8 mouse cellular contexts compared by ENCODE assay signal in the genomic region with DNA sequence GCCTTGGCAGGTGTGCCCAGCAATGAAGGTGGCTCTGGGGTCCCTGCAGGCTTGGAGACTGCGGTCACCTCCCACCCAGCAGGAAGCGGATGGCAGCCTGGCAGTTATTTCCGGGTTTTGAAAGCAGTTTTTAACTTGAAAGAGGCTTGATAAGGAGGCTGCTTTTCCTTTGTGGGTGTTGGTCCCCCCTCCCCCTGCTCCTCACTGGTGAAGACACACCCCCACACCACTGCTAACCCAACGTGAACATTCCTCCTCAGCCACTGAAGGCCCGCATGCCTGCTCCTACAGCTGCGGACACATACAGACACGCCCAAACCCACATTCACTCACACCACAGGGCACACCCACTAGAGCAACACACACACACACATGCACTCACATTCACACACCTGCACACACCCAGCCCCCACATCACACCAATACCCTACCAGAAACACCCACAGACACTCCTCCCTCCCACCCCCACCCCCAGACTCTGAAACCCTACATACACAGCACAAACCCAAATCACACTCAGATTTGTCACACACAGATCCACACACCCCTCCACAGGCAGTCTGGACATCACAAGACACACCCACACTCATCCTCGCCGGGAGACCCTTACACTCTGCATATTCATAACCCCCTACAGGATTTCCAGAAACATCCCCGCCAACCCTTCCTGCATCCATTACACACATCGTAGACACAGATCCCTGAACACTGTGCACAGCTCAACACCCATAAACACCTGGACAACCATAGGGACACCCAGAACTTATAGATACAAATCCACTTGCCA. TPM values are rescaled to one million over a fixed set of nuclear protein-coding genes. Genes with fewer than 3 reads are reported as not detected.
DNase-seq lines count a peak whose midpoint lies in the region; ATAC-seq and TF ChIP-seq lines count a peak whose summit lies in the region.

No protein-coding gene starts in this region.

- DNase-seq in urinary bladder, adult 18-20 months (ENCODE audit: low spot score in 2 of 2) = peak; percentile 57 to 73
- no peak for DNase-seq in urinary bladder, postnatal 10 days (ENCODE audit: low spot score)
- DNase-seq in heart, postnatal 36 days = peak; percentile 34 to 37
- peak; percentile 66 for DNase-seq in liver, embryonic 13.5 days
- no peak for DNase-seq in right cerebral cortex, postnatal 4 days
- no peak for DNase-seq in cerebellum, adult 9-11 months

- no peaks in the 10 kb centered on the region for H3K27me3 ChIP-seq in liver, embryonic 13.5 days
- no peaks in the 10 kb centered on the region for H3K27me3 ChIP-seq in small intestine, adult 2 months (ENCODE audit: control insufficient read depth, insufficient read depth, low read length)

- peaks cover 12% of the 10 kb centered on the region for H3K36me3 ChIP-seq in liver, embryonic 13.5 days
- peaks cover 13% of the 10 kb centered on the region for H3K36me3 ChIP-seq in small intestine, adult 2 months (ENCODE audit: control insufficient read depth, insufficient read depth, low read length)

- H3K9me3 ChIP-seq in liver, embryonic 13.5 days (replicated peaks) = no peaks in the 10 kb centered on the region

- peak overlapping the region; percentile 95 for H3K27ac ChIP-seq in brown adipose tissue, adult 24 weeks (replicated peaks; ENCODE audit: low read depth, low read length)
- H3K27ac ChIP-seq in liver, embryonic 13.5 days = peak overlapping the region; percentile 94
- peak overlapping the region; percentile 92 for H3K27ac ChIP-seq in small intestine, adult 2 months (ENCODE audit: insufficient read depth, low read depth, low read length)

- H3K9ac ChIP-seq in liver, embryonic 13.5 days = peak overlapping the region; percentile 67

- H3K4me2 ChIP-seq in liver, embryonic 13.5 days = peak overlapping the region; percentile 73

- intact Hi-C loops in heart, postnatal 36 days (cut with DNase I) = loop anchor here (2.0 kb wide), 1 partner anchor 38 kb away; no protein-coding TSS in a partner anchor

- no peak for TF ChIP-seq CTCF in small intestine, adult 2 months (IDR thresholded peaks at IDR 0.05; ENCODE audit: extremely low read depth, insufficient read length, insufficient replicate concordance, low read depth, low read length)

- H3K4me1 ChIP-seq in brown adipose tissue, adult 24 weeks (ENCODE audit: control insufficient read depth, insufficient read depth, insufficient read length, low read length) = peaks cover 16% of the 10 kb centered on the region
- peaks cover 73% of the 10 kb centered on the region for H3K4me1 ChIP-seq in liver, embryonic 13.5 days (replicated peaks)
- H3K4me1 ChIP-seq in small intestine, adult 2 months (ENCODE audit: control insufficient read depth, insufficient read depth, insufficient read length, low read length) = peaks cover 23% of the 10 kb centered on the region

- peak; percentile 49 for ATAC-seq in liver, embryonic 13.5 days (ENCODE audit: low read depth)

- no peak for TF ChIP-seq POLR2A in small intestine, adult 2 months (IDR thresholded peaks at IDR 0.05; ENCODE audit: low read depth, low read length)

- 12% methylated on average over 11 of the region's 11 CpGs for WGBS in liver, embryonic 13.5 days (ENCODE audit: insufficient replicate concordance)
- WGBS in small intestine, adult 2 months = 9% methylated on average over 11 of the region's 11 CpGs

- peak overlapping the region; percentile 1; the same call in 1 of the 2 replicates for H3K4me3 ChIP-seq in brown adipose tissue, adult 24 weeks (ENCODE audit: insufficient read depth, low read depth, low read length)
- peak overlapping the region; percentile 56 for H3K4me3 ChIP-seq in liver, embryonic 13.5 days (replicated peaks)
- H3K4me3 ChIP-seq in small intestine, adult 2 months (ENCODE audit: low read depth, low read length) = peak overlapping the region; percentile 51

RNA-seq across cellular contexts. Expression of a gene that starts 6.8 kb away (rescaled TPM):
- polyA plus RNA-seq in brown adipose tissue, adult 24 weeks (2012; ENCODE audit: insufficient read depth, insufficient read length, missing spikeins) = 90.6 and 103 TPM in 2 replicates
- total RNA-seq in heart, postnatal 36 days (2021) = 10 to 100 TPM; 26.4 to 31.6 TPM
- polyA plus RNA-seq in liver, embryonic 13.5 days (2015; fragmentation: Nextera tagmentation; extraction: Ambion mirVana) = 8.9 and 10.0 TPM in 2 replicates
- 124 and 220 TPM in 2 replicates for polyA plus RNA-seq in small intestine, adult 2 months (2012; rRNA removed)

Comparison
In these comparisons a context has a peak if more than half of its experiments do, and no peak if none do; other contexts are left out.
1. DNase-seq: peak in urinary bladder, adult 18-20 months (2 of 2), heart, postnatal 36 days (2 of 2) and liver, embryonic 13.5 days (single experiment); none in urinary bladder, postnatal 10 days (single experiment), right cerebral cortex, postnatal 4 days (single experiment) and cerebellum, adult 9-11 months (single experiment).
2. H3K4me3 ChIP-seq: peak in every context shown above with its lines; median percentile 56 in liver, embryonic 13.5 days; 51 in small intestine, adult 2 months; 1 in brown adipose tissue, adult 24 weeks.
3. Peak in every context shown above with its lines, with median percentiles within 50 percentile points of each other: H3K27ac ChIP-seq.